Mouse (Mus musculus): ENCODE data around the gene Apoh. TPM values are rescaled to one million over a fixed set of nuclear protein-coding genes. Genes with fewer than 3 reads are reported as not detected.
A peak's percentile ranks its signal among the peaks of the same experiment; 100 is the strongest.

The Apoh gene
- polyA plus RNA-seq, 1 experiment from 2014 or later, result not detected

DNA sequence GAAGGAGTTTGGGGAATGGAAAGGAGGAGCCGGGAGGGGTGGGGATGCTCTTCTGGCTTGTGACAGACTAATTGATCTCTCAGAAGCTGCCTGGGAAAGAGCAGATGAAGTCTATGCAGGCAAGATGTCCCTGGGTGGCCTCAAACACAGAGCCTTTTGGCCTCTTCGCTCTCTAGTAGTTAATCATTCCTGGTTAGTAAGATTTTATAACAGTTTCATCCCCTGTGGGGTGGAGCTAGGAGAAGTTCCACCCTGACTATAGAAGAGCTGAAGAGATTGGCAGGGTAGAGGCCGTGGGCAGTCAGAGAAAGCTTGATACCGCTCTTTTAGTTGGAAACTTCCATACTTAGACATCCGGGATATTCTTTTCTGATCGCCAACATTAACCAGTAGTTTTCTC is 15.8 kb downstream of the Apoh start:
- no peaks in the 10 kb centered on the region for H3K27me3 ChIP-seq (ENCODE audit: control insufficient read depth, insufficient read depth, low read length)
- H3K4me1 ChIP-seq (ENCODE audit: control insufficient read depth, insufficient read depth, low read length), result no peaks in the 10 kb centered on the region
- H3K27ac ChIP-seq (ENCODE audit: low read depth, low read length), result no peak overlapping the region
- H3K4me3 ChIP-seq (ENCODE audit: low read depth, low read length), result no peak overlapping the region
- no peak for DNase-seq (ENCODE audit: low spot score)
- no peak for ATAC-seq (ENCODE audit: insufficient read depth, low FRiP score, low TSS enrichment)
- WGBS, result 78% methylated on average over 6 of the region's 6 CpGs
- H3K36me3 ChIP-seq (ENCODE audit: control insufficient read depth, insufficient read depth, low read length), result no peaks in the 10 kb centered on the region
- H3K4me2 ChIP-seq (ENCODE audit: low read depth), result no peak overlapping the region
- H3K9me3 ChIP-seq (ENCODE audit: control insufficient read depth, low read length), result no peaks in the 10 kb centered on the region
- no peak overlapping the region for H3K9ac ChIP-seq (ENCODE audit: low read length)

DNA sequence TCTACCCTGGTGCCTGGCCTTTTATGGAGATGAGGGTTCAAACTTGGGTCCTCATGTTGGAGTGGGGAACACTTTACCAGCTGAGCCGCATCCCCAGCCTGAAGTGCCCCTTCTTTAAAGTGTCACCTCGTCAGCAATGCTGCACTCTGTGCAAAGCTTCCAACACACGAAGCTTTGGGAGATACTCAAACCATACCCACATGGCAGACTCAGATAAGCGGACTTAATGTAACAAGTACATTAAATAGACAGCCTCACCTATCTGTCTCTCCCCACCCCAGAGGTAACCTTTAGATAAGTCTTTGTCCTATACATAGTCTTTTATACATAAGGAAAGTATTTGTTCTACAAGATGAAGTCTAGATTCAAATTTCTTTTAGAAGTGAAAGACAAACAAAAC is 17.8 kb downstream of the Apoh start:
- H3K4me2 ChIP-seq (ENCODE audit: low read depth), result no peak overlapping the region
- no peak overlapping the region for H3K4me3 ChIP-seq (ENCODE audit: low read depth, low read length)
- 86% methylated on average over 4 of the region's 4 CpGs for WGBS
- H3K36me3 ChIP-seq (ENCODE audit: control insufficient read depth, insufficient read depth, low read length), result no peaks in the 10 kb centered on the region
- no peaks in the 10 kb centered on the region for H3K27me3 ChIP-seq (ENCODE audit: control insufficient read depth, insufficient read depth, low read length)
- no peaks in the 10 kb centered on the region for H3K4me1 ChIP-seq (ENCODE audit: control insufficient read depth, insufficient read depth, low read length)
- no peaks in the 10 kb centered on the region for H3K9me3 ChIP-seq (ENCODE audit: control insufficient read depth, low read length)
- H3K27ac ChIP-seq (ENCODE audit: low read depth, low read length), result no peak overlapping the region
- ATAC-seq (ENCODE audit: insufficient read depth, low FRiP score, low TSS enrichment), result no peak
- DNase-seq (ENCODE audit: low spot score), result no peak
- no peak overlapping the region for H3K9ac ChIP-seq (ENCODE audit: low read length)

DNA sequence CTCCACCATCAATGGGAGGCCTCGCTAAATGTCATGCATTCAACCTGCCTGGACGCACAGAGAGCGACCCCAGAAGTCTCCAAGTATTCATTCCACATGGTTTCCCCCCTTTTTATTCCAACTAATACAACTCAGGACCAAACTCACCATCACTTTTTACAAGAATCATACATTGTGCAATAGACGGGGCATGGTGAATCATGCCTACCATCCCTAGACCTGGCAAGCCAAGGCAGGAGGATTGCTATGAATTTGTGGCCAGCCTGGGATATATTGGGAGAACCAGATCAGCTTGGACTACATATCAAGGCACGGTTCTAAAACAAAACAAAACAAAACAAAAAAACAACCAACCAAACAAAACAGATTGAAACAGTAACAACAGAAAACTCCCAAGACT is 19.8 kb downstream of the Apoh start:
- H3K4me1 ChIP-seq (ENCODE audit: control insufficient read depth, insufficient read depth, low read length), result no peaks in the 10 kb centered on the region
- H3K27ac ChIP-seq (ENCODE audit: low read depth, low read length), result no peak overlapping the region
- no peaks in the 10 kb centered on the region for H3K27me3 ChIP-seq (ENCODE audit: control insufficient read depth, insufficient read depth, low read length)
- H3K4me3 ChIP-seq (ENCODE audit: low read depth, low read length), result no peak overlapping the region
- DNase-seq (ENCODE audit: low spot score) (no peak), ATAC-seq (ENCODE audit: insufficient read depth, low FRiP score, low TSS enrichment) (no peak)
- no peak overlapping the region for H3K4me2 ChIP-seq (ENCODE audit: low read depth)
- 91% methylated on average over 5 of the region's 5 CpGs for WGBS
- no peak overlapping the region for H3K9ac ChIP-seq (ENCODE audit: low read length)
- no peaks in the 10 kb centered on the region for H3K36me3 ChIP-seq (ENCODE audit: control insufficient read depth, insufficient read depth, low read length)
- H3K9me3 ChIP-seq (ENCODE audit: control insufficient read depth, low read length), result no peaks in the 10 kb centered on the region

DNA sequence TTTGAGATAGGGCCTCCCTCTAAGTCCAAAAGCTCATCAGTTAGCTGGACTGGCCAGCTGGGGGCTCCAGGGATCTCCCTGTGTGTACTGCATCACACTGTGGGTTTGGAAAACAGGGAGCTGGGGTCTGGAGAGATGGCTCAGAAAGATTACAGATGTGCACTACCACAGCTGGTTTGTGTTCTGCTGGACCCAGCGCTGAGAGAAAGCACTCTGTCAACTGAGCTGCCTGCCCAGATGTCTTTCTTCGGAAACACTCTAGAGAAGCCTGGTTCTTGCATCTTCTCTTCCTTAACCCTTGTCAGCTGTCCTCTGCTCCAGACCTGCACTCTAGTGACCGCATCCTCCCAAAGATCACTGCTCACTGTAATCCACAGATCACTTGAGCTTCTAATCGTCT is 20.8 kb downstream of the Apoh start:
- Histone ChIP-seq H3K4me2 (ENCODE audit: low read depth) (no peak overlapping the region), H3K9ac (ENCODE audit: low read length) (no peak overlapping the region), H3K36me3 (ENCODE audit: control insufficient read depth, insufficient read depth, low read length) (no peaks in the 10 kb centered on the region), H3K27me3 (ENCODE audit: control insufficient read depth, insufficient read depth, low read length) (no peaks in the 10 kb centered on the region), H3K4me3 (ENCODE audit: low read depth, low read length) (no peak overlapping the region), H3K27ac (ENCODE audit: low read depth, low read length) (no peak overlapping the region), H3K4me1 (ENCODE audit: control insufficient read depth, insufficient read depth, low read length) (no peaks in the 10 kb centered on the region), H3K9me3 (ENCODE audit: control insufficient read depth, low read length) (no peaks in the 10 kb centered on the region)
- no peak for DNase-seq (ENCODE audit: low spot score)
- WGBS, result 79% methylated on average over 4 of the region's 4 CpGs
- no peak for ATAC-seq (ENCODE audit: insufficient read depth, low FRiP score, low TSS enrichment)

DNA sequence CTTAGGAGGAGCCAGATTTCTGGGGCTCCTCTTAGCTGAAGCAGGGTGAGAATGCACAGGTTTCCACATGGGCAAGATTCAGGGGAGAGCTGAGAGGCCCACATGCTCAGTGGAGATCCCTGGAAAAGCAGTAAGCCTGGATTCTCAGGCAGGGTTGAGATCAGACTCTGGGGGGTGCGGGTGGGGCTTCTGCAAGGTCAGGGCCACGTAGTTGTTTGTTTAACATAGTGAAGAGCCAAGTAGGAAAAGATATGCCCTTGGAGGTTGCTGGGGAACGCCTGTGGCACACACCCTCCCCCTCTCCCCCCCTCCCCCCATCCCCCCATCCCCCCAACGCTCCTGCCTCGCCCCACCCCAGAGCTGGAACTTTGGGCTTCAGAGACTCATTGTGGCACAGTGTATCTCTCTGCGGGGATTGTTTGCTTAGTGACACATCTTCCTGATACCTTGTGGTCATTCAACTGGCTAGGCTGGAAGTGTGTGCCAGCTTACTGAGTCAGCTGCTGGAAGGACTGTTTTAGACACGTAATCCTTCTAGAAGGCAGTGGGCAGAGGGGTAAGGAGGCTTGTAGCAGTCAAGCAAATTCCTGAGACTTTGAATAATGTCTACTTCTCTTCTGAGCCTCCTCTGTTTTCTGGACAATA is 21.9 kb downstream of the Apoh start:
- Histone ChIP-seq H3K9ac (ENCODE audit: low read length) (no peak overlapping the region), H3K9me3 (ENCODE audit: control insufficient read depth, low read length) (no peaks in the 10 kb centered on the region)

DNA sequence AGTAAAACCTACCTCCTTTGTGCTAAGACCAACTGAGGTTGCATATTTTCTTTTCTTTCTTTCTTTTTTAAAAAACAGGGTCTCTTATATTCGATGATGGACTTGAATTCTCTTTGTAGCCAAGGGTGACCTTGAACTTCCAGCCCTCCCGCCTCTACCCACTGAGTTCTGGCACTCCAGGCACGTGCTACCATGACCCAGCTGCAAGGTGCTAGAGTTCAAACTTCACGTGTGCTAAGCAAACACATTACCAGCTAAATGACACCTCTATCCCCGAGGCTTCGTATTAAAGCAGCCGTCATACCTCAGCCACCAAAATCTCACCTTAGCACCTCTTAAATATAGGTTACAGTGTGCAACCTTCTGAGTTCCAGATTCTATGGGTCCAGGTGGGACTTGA is 22.4 kb downstream of the Apoh start:
- Histone ChIP-seq H3K4me1 (ENCODE audit: control insufficient read depth, insufficient read depth, low read length) (no peaks in the 10 kb centered on the region), H3K4me3 (ENCODE audit: low read depth, low read length) (no peak overlapping the region), H3K27ac (ENCODE audit: low read depth, low read length) (no peak overlapping the region), H3K4me2 (ENCODE audit: low read depth) (no peak overlapping the region), H3K27me3 (ENCODE audit: control insufficient read depth, insufficient read depth, low read length) (no peaks in the 10 kb centered on the region), H3K9ac (ENCODE audit: low read length) (no peak overlapping the region), H3K36me3 (ENCODE audit: control insufficient read depth, insufficient read depth, low read length) (no peaks in the 10 kb centered on the region), H3K9me3 (ENCODE audit: control insufficient read depth, low read length) (no peaks in the 10 kb centered on the region)
- DNase-seq (ENCODE audit: low spot score) (no peak), ATAC-seq (ENCODE audit: insufficient read depth, low FRiP score, low TSS enrichment) (no peak)
- 62% methylated on average over 7 of the region's 7 CpGs for WGBS

More for the DNA sequence above, 21.9 kb downstream of the Apoh start:
- no peaks in the 10 kb centered on the region for H3K27me3 ChIP-seq (ENCODE audit: control insufficient read depth, insufficient read depth, low read length)
- DNase-seq (ENCODE audit: low spot score), result no peak
- no peaks in the 10 kb centered on the region for H3K4me1 ChIP-seq (ENCODE audit: control insufficient read depth, insufficient read depth, low read length)
- WGBS, result 64% methylated on average over 5 of the region's 7 CpGs
- H3K36me3 ChIP-seq (ENCODE audit: control insufficient read depth, insufficient read depth, low read length), result no peaks in the 10 kb centered on the region
- H3K27ac ChIP-seq (ENCODE audit: low read depth, low read length), result no peak overlapping the region
- no peak overlapping the region for H3K4me3 ChIP-seq (ENCODE audit: low read depth, low read length)
- H3K4me2 ChIP-seq (ENCODE audit: low read depth), result no peak overlapping the region
- no peak for ATAC-seq (ENCODE audit: insufficient read depth, low FRiP score, low TSS enrichment)

DNA sequence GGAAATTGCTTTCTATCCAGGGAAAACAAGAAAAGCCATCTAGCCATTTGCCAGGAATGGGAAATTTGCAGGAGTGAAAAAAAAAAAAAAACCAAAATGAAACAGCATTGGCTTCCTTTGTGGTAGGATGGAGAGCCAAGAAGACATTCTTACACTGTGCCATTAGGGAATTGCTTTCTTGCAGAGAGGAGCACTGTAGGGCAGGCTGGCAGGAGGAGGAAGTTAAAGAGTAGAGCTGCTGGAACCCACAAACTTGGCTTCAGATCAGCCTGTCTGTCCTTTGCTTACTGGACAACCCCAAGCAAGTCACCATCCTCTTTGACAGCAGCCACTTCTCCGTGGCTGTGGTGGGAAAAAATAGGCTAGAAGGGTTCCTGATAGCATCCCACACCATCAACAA is 23.9 kb downstream of the Apoh start:
- WGBS, result 83% methylated on average over 1 of the region's 1 CpGs
- no peaks in the 10 kb centered on the region for H3K4me1 ChIP-seq (ENCODE audit: control insufficient read depth, insufficient read depth, low read length)
- ATAC-seq (ENCODE audit: insufficient read depth, low FRiP score, low TSS enrichment), result no peak
- H3K4me2 ChIP-seq (ENCODE audit: low read depth), result no peak overlapping the region
- no peaks in the 10 kb centered on the region for H3K27me3 ChIP-seq (ENCODE audit: control insufficient read depth, insufficient read depth, low read length)
- H3K9ac ChIP-seq (ENCODE audit: low read length), result no peak overlapping the region
- no peak overlapping the region for H3K4me3 ChIP-seq (ENCODE audit: low read depth, low read length)
- H3K27ac ChIP-seq (ENCODE audit: low read depth, low read length), result no peak overlapping the region
- DNase-seq (ENCODE audit: low spot score), result no peak
- H3K9me3 ChIP-seq (ENCODE audit: control insufficient read depth, low read length), result no peaks in the 10 kb centered on the region
- no peaks in the 10 kb centered on the region for H3K36me3 ChIP-seq (ENCODE audit: control insufficient read depth, insufficient read depth, low read length)

DNA sequence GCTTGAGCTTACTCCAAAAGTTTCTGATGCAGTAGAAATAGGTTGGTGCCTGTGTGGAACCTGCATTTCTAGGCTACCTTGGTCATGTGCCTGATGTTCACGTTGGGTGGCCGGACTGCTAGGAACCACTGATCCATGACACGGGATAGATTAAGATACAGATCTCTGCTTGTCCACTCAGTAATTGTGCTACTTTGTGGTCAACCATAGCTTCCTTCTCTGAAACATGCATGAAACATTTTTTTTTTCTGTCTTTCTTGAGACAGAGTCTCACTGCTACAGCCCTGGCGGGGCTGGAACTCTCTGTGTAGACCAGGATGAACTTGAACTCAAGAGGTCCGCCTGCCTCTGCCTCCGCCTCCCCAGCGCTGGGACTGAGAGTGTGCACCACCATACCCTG is 33.7 kb downstream of the Apoh start:
- Histone ChIP-seq H3K9ac (ENCODE audit: low read length) (no peak overlapping the region), H3K36me3 (ENCODE audit: control insufficient read depth, insufficient read depth, low read length) (no peaks in the 10 kb centered on the region), H3K4me1 (ENCODE audit: control insufficient read depth, insufficient read depth, low read length) (no peaks in the 10 kb centered on the region), H3K4me2 (ENCODE audit: low read depth) (no peak overlapping the region), H3K27ac (ENCODE audit: low read depth, low read length) (no peak overlapping the region), H3K9me3 (ENCODE audit: control insufficient read depth, low read length) (no peaks in the 10 kb centered on the region), H3K27me3 (ENCODE audit: control insufficient read depth, insufficient read depth, low read length) (no peaks in the 10 kb centered on the region), H3K4me3 (ENCODE audit: low read depth, low read length) (no peak overlapping the region)
- no peak for ATAC-seq (ENCODE audit: insufficient read depth, low FRiP score, low TSS enrichment)
- DNase-seq (ENCODE audit: low spot score), result no peak
- WGBS, result 89% methylated on average over 7 of the region's 7 CpGs

DNA sequence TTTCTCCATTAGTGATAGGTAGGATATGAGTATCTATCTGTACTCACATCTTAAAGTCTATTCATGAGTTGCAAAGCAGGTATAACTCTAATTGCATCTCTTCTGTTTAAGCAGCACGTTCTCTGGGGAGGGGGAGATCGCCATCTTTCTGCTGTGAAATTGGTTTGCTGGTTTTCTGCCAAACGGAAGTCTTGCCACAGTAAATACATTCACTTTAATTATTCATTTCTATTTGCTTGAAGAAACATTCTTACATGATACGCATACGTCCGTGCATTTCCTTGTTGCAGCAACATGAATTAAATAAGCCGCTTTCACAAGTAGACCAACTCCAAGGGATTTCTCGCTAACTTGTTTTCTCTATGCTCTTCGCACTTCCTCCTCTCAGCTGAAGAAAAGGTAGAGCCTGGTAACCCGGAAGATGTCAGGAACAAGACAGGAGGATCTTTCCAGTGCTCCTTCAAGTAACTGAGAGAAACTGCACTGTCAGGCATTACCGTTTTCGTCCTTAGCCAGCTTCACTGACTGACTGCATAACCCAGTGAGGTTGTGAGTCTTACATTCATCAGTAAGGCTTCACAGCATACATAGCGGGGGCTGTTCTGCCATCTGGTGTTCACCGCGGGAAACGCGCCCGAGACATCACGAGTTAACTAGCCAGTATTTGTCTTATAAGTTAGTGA is 34.7 kb downstream of the Apoh start:
- H3K4me1 ChIP-seq (ENCODE audit: control insufficient read depth, insufficient read depth, low read length), result no peaks in the 10 kb centered on the region
- no peak overlapping the region for H3K4me2 ChIP-seq (ENCODE audit: low read depth)
- DNase-seq (ENCODE audit: low spot score), result peak; percentile 86
- H3K27ac ChIP-seq (ENCODE audit: low read depth, low read length), result no peak overlapping the region
- whole genome bisulfite sequencing, result 46% methylated on average over 19 of the region's 19 CpGs
- H3K36me3 ChIP-seq (ENCODE audit: control insufficient read depth, insufficient read depth, low read length), result no peaks in the 10 kb centered on the region
- no peak overlapping the region for H3K9ac ChIP-seq (ENCODE audit: low read length)
- ATAC-seq (ENCODE audit: insufficient read depth, low FRiP score, low TSS enrichment), result peak; percentile 38; the same call in 1 of the 2 replicates
- H3K9me3 ChIP-seq (ENCODE audit: control insufficient read depth, low read length), result no peaks in the 10 kb centered on the region
- H3K4me3 ChIP-seq (ENCODE audit: low read depth, low read length), result no peak overlapping the region
- no peaks in the 10 kb centered on the region for H3K27me3 ChIP-seq (ENCODE audit: control insufficient read depth, insufficient read depth, low read length)

All from neural tube, embryonic 11.5 days (tissue).